Mouse (Mus musculus) CH12.LX (cell line): ENCODE data around the gene Osbpl5. TPM values are rescaled to one million over a fixed set of nuclear protein-coding genes. Genes with fewer than 3 reads are reported as not detected.

Source experiments
- DNase-seq: peaks from one replicate; pipeline ENCODE4 v3.0.0-alpha.2; 2013; ENCODE audit errors: extremely low read depth
- H3K27ac ChIP-seq: 2 replicates; pipeline ENCODE4 v1.5.1; 2012; ENCODE audit warnings: low read depth, mild to moderate bottlenecking, control low read depth, moderate library complexity; ENCODE audit not compliant: insufficient read depth
- H3K27me3 ChIP-seq: replicated peaks from 2 replicates; pipeline ENCODE3; 2012; ENCODE audit warnings: inconsistent platforms
- H3K36me3 ChIP-seq, 2 experiments: replicated peaks in 1 of 2; 2 replicates each; pipeline versions ENCODE3 to v1.6.1; 2012; ENCODE audit warnings: inconsistent platforms in 1 of 2, low read length in 1 of 2, mild to moderate bottlenecking in 1 of 2, mixed read lengths in 1 of 2, moderate library complexity in 1 of 2; ENCODE audit not compliant: control insufficient read depth in 1 of 2, insufficient read depth in 1 of 2
- H3K4me1 ChIP-seq, 2 experiments: 2 replicates each; pipeline ENCODE4 v1.6.1; 2012; ENCODE audit warnings: inconsistent platforms in 1 of 2, moderate library complexity in 1 of 2; ENCODE audit not compliant: insufficient read depth in 2 of 2, control insufficient read depth in 1 of 2
- H3K4me2 ChIP-seq: 2 replicates; pipeline ENCODE4 v1.6.1; 2012; ENCODE audit warnings: low read depth, mild to moderate bottlenecking, control low read depth; ENCODE audit not compliant: poor library complexity, insufficient read depth, severe bottlenecking
- H3K4me3 ChIP-seq, 3 experiments: fragments of 150-350 bp in 1 of 3; sonication (generic) in 1 of 3; replicated peaks in 1 of 3; 2 replicates each; pipeline versions ENCODE3 to v1.5.1; 2011 to 2012; ENCODE audit warnings: low read depth in 2 of 3, low read length in 2 of 3, mild to moderate bottlenecking in 2 of 3, moderate library complexity in 2 of 3, control low read depth in 1 of 3, improper control_type of control experiment in 1 of 3, inconsistent platforms in 1 of 3, mixed read lengths in 1 of 3; ENCODE audit not compliant: poor library complexity in 1 of 3
- H3K79me2 ChIP-seq: replicated peaks from 2 replicates; pipeline ENCODE4 v1.6.1; 2012; ENCODE audit warnings: mild to moderate bottlenecking, moderate library complexity; ENCODE audit not compliant: control insufficient read depth, poor library complexity, insufficient read depth, severe bottlenecking; ENCODE audit errors: extremely low read depth
- H3K9ac ChIP-seq: 2 replicates; pipeline ENCODE4 v1.6.1; 2012; ENCODE audit warnings: low read depth, mild to moderate bottlenecking, control low read depth, moderate library complexity; ENCODE audit not compliant: insufficient read depth
- H3K9me3 ChIP-seq: replicated peaks from 2 replicates; pipeline ENCODE3; 2012; ENCODE audit warnings: low read length, inconsistent platforms, mixed read lengths
- BHLHE40 ChIP-seq: IDR thresholded peaks from 2 replicates; pipeline ENCODE4 v1.6.1; 2011; ENCODE audit warnings: mild to moderate bottlenecking, low read depth, low read length, improper control_type of control experiment
- CHD2 ChIP-seq: IDR thresholded peaks from 2 replicates; pipeline ENCODE4 v1.6.1; 2011; ENCODE audit warnings: low read length, improper control_type of control experiment
- CTCF ChIP-seq, 2 experiments: IDR thresholded peaks in 1 of 2; conservative IDR thresholded peaks in 1 of 2; 2 replicates each; pipeline ENCODE4 v1.5.1; 2011 to 2012; ENCODE audit warnings: low read depth in 2 of 2, low read length in 2 of 2, improper control_type of control experiment in 1 of 2, inconsistent platforms in 1 of 2, mild to moderate bottlenecking in 1 of 2, moderate library complexity in 1 of 2
- ELF1 ChIP-seq: IDR thresholded peaks from 2 replicates; pipeline ENCODE4 v1.6.1; 2014; ENCODE audit warnings: low read depth, mild to moderate bottlenecking, inconsistent platforms, low read length, improper control_type of control experiment
- IRF4 ChIP-seq: IDR thresholded peaks from 2 replicates; pipeline ENCODE4 v1.6.1; 2014; ENCODE audit warnings: low read depth, mild to moderate bottlenecking, inconsistent platforms, low read length, improper control_type of control experiment
- JUN ChIP-seq: IDR thresholded peaks from 2 replicates; pipeline ENCODE4 v1.6.1; 2011; ENCODE audit warnings: low read depth, mild to moderate bottlenecking, low read length, improper control_type of control experiment, moderate library complexity; ENCODE audit not compliant: insufficient read depth
- JUND ChIP-seq: conservative IDR thresholded peaks from 2 replicates; pipeline ENCODE4 v1.6.1; 2011; ENCODE audit warnings: low read depth, low read length, improper control_type of control experiment
- MAX ChIP-seq: IDR thresholded peaks from 2 replicates; pipeline ENCODE4 v1.6.1; 2011; ENCODE audit warnings: low read length, improper control_type of control experiment
- MAZ ChIP-seq: IDR thresholded peaks from 2 replicates; pipeline ENCODE4 v1.6.1; 2012; ENCODE audit warnings: low read depth, mild to moderate bottlenecking, inconsistent platforms, low read length, improper control_type of control experiment, moderate library complexity
- MEF2A ChIP-seq: IDR thresholded peaks from 2 replicates; pipeline ENCODE4 v1.6.1; 2014; ENCODE audit warnings: low read depth, mild to moderate bottlenecking, inconsistent platforms, low read length, improper control_type of control experiment, borderline replicate concordance
- MXI1 ChIP-seq: IDR thresholded peaks from 2 replicates; pipeline ENCODE4 v1.6.1; 2011; ENCODE audit warnings: mild to moderate bottlenecking, low read depth, low read length, improper control_type of control experiment
- NELFE ChIP-seq: IDR thresholded peaks from 2 replicates; pipeline ENCODE4 v1.6.1; 2011; ENCODE audit warnings: low read depth, low read length, improper control_type of control experiment
- NRF1 ChIP-seq: IDR thresholded peaks from 2 replicates; pipeline ENCODE4 v1.6.1; 2014; ENCODE audit warnings: low read depth, mild to moderate bottlenecking, inconsistent platforms, low read length, improper control_type of control experiment, moderate library complexity
- POLR2A ChIP-seq: IDR thresholded peaks from 2 replicates; pipeline ENCODE4 v1.6.1; 2011; ENCODE audit warnings: low read depth, mild to moderate bottlenecking, improper control_type of control experiment, low read length
- POLR2AphosphoS2 ChIP-seq: IDR thresholded peaks from 2 replicates; pipeline ENCODE4 v1.6.1; 2011; ENCODE audit warnings: low read depth, low read length, improper control_type of control experiment
- RAD21 ChIP-seq: IDR thresholded peaks from 2 replicates; pipeline ENCODE4 v1.6.1; 2011; ENCODE audit warnings: low read depth, mild to moderate bottlenecking, low read length, improper control_type of control experiment, moderate library complexity
- RCOR1 ChIP-seq: conservative IDR thresholded peaks from 2 replicates; pipeline ENCODE4 v1.6.1; 2012; ENCODE audit warnings: low read depth, mild to moderate bottlenecking, inconsistent platforms, low read length, improper control_type of control experiment
- SIN3A ChIP-seq: IDR thresholded peaks from 2 replicates; pipeline ENCODE4 v1.6.1; 2012; ENCODE audit warnings: low read length, improper control_type of control experiment, inconsistent platforms
- SMC3 ChIP-seq: IDR thresholded peaks from 2 replicates; pipeline ENCODE4 v1.6.1; 2011; ENCODE audit warnings: low read depth, low read length, improper control_type of control experiment
- TBP ChIP-seq: conservative IDR thresholded peaks from 2 replicates; pipeline ENCODE4 v1.6.1; 2011; ENCODE audit warnings: low read depth, low read length, improper control_type of control experiment
- TCF12 ChIP-seq: IDR thresholded peaks from 2 replicates; pipeline ENCODE4 v1.6.1; 2014; ENCODE audit warnings: low read depth, mild to moderate bottlenecking, inconsistent platforms, low read length, improper control_type of control experiment
- UBTF ChIP-seq: IDR thresholded peaks from 2 replicates; pipeline ENCODE4 v1.6.1; 2012; ENCODE audit warnings: low read depth, mild to moderate bottlenecking, inconsistent platforms, low read length, improper control_type of control experiment, moderate library complexity
- ZC3H11A ChIP-seq: IDR thresholded peaks from 2 replicates; pipeline ENCODE4 v1.6.1; 2012; ENCODE audit warnings: low read depth, mild to moderate bottlenecking, inconsistent platforms, low read length, improper control_type of control experiment
- ZKSCAN1 ChIP-seq: IDR thresholded peaks from 2 replicates; pipeline ENCODE4 v1.6.1; 2012; ENCODE audit warnings: low read depth, inconsistent platforms, low read length, improper control_type of control experiment, borderline replicate concordance
- ZNF384 ChIP-seq: IDR thresholded peaks from 2 replicates; pipeline ENCODE4 v1.6.1; 2012; ENCODE audit warnings: low read depth, low read length, improper control_type of control experiment, inconsistent platforms
- dilution Hi-C: fragments of 300-500 bp; cut with MboI; formaldehyde crosslinking; loops from 2 replicates; pipeline ENCODE4 v1.14.3; 2020; ENCODE audit warnings: low sequenced_read_pairs; ENCODE audit not compliant: extremely low pct_unique_long_range_greater_than_20kb, extremely low pct_ligation_motif_present
- in situ Hi-C: fragments of 300-500 bp; cut with MboI; formaldehyde crosslinking; loops from 3 replicates; pipeline ENCODE4 v1.14.3; 2019; ENCODE audit warnings: low sequenced_read_pairs, low pct_ligation_motif_present, low pct_unique_long_range_greater_than_20kb, mixed read lengths
- polyA plus RNA-seq: library from polyadenylated mRNA; unstranded; fragments of >175 nt; gene quantifications from 2 replicates; pipeline ENCODE4 v1.2.1, GENCODE M21; 2012; ENCODE audit warnings: low read depth; ENCODE audit not compliant: insufficient read length
- total RNA-seq, 2 experiments: library from RNA; depleted of rRNA; stranded (reverse); fragments of 300-350 nt in 1 of 2; fragments of >200 nt in 1 of 2; gene quantifications; 2 replicates each; pipeline ENCODE4 v1.2.3; 2012 to 2014

Gene Osbpl5
- total and polyA plus RNA-seq, 3 experiments = 1.1 to 2.2 (median 1.7) TPM

DNA sequence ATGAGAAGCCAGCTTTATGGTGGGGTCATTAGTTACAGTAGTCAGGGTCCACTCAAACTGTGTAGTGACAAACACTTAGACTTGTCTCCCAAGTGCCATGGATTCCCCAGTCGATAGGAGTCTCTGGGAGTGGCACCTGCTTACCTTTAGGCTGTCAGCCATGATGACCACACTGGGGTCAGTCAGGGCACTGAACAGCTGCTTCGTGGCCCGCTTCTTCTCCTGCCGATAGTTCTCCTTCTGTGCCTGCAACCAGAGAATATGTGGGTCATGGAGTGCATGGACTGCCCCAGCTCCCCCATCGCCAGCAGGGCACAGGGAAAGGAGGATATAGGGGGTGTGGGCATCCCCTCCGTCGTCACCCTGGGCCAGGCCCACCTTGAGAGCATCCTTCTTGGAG lies 47.4 kb downstream of the Osbpl5 start (continued):
- no peak for TF ChIP-seq ZC3H11A

DNA sequence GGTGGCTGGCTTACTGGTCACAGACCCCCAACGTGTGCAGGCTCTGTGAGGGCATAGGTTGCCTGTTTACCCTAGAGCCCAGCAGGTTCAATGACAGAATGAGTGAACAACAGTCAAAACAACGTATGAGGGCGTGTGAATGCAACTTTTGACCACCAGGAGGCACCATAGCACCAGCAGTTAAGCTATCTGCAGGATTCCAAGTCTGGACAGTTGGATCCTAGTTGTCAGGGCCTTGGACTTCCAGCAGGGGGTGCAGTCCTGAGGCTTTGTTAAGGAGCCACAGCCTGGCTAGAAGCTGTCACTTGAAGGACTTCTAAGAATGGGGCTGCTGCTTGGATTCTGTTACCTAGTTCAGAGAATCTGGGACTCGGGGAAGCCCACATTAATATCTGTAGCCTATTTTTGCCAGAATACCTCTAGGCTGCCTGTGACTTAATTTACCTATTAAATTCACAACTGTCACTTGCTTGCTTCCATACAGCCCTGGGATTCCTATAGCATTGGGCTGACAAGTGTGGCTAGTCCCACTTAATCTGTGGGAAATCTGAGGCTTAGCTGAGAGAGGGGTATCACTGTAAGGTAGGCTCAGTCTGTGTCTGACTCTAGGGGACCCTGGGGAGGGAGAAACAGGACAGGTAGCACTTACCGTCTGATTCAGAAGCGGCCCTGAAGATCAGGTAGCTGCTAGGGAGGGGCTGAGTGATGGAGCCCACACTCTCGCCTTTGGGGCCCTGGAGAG lies 49.9 kb downstream of the Osbpl5 start:
- DNase-seq = peak; percentile 91
- dilution Hi-C loops (no loop called here), in situ Hi-C loops (loop anchor here (5.0 kb wide), 1 partner anchor 45 kb away; no protein-coding TSS in a partner anchor)
- H3K9me3 ChIP-seq = no peaks in the 10 kb centered on the region
- H3K4me1 ChIP-seq = peaks cover 6 to 9% of the 10 kb centered on the region in 2 experiments
- H3K27me3 ChIP-seq = peaks cover 5% of the 10 kb centered on the region
- H3K36me3 ChIP-seq = peaks cover 0 to 22% of the 10 kb centered on the region in 2 experiments
- H3K79me2 ChIP-seq = no peaks in the 10 kb centered on the region
- H3K9ac ChIP-seq = no peak overlapping the region
- no peak overlapping the region for H3K4me2 ChIP-seq
- no peak overlapping the region for H3K4me3 ChIP-seq
- TF ChIP-seq JUND = peak; percentile 39; the same call in 1 of the 2 replicates
- TF ChIP-seq IRF4 = peak; percentile 30; the same call in 1 of the 2 replicates
- no peak for TF ChIP-seq CHD2
- peak; percentile 100 for TF ChIP-seq SMC3
- TF ChIP-seq RAD21 = peak; percentile 99
- TF ChIP-seq SIN3A = peak; percentile 72; the same call in 1 of the 2 replicates
- TF ChIP-seq ZNF384 = no peak
- TF ChIP-seq MAX = 0 out of 2 replicates have a peak, but pooled peaks have one; percentile 35
- TF ChIP-seq UBTF = no peak
- no peak for TF ChIP-seq JUN
- TF ChIP-seq CTCF (conservative IDR thresholded peaks at IDR 0.05 in 1 of 2, IDR thresholded peaks at IDR 0.05 in 1 of 2; ENCODE audit: low read depth in 2 of 2, low read length in 2 of 2) = peak; percentile 97 to 100
- TF ChIP-seq NELFE = peak; percentile 70; the same call in 1 of the 2 replicates
- TF ChIP-seq MEF2A = 0 out of 2 replicates have a peak, but pooled peaks have one; percentile 31
- TF ChIP-seq ZC3H11A = peak; percentile 96
- TF ChIP-seq TCF12 = 0 out of 2 replicates have a peak, but pooled peaks have one; percentile 16
- no peak overlapping the region for H3K27ac ChIP-seq

DNA sequence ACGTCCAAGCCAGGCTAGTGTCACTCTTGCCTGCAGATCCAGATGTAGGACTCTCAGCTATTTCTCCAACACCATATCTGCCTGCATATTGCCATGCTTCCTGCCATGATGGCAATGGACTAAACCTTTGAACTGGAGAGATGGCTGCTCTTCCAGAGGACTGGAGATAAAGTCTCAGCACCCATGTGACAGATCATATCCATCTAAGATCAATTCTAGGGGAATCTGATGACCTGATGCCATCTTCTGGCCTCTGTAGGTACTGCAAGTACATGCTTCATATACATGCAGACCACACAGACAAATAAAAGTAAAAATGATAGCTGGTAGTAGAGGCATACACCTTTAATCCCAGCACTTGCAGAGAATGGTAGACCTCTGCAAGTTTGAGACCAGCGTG lies 60.6 kb downstream of the Osbpl5 start:
- H3K4me2 ChIP-seq = no peak overlapping the region
- TF ChIP-seq ELF1 (no peak), NRF1 (no peak), TBP (no peak), MAZ (no peak), SMC3 (peak; percentile 84), POLR2AphosphoS2 (no peak), POLR2A (no peak), CTCF (conservative IDR thresholded peaks at IDR 0.05 in 1 of 2, IDR thresholded peaks at IDR 0.05 in 1 of 2; ENCODE audit: low read depth in 2 of 2, low read length in 2 of 2) (peak; percentile 33 to 83; a peak in 3 of 4 replicates), MAX (no peak), UBTF (no peak), BHLHE40 (no peak), TCF12 (no peak), RCOR1 (no peak), JUND (no peak), RAD21 (peak; percentile 86), MXI1 (no peak), ZC3H11A (peak; percentile 42; the same call in 1 of the 2 replicates), ZKSCAN1 (no peak)
- dilution Hi-C loops (no loop called here), in situ Hi-C loops (no loop called here)
- peak; percentile 55 for DNase-seq
- no peaks in the 10 kb centered on the region for H3K4me1 ChIP-seq
- H3K27ac ChIP-seq = no peak overlapping the region
- H3K79me2 ChIP-seq = no peaks in the 10 kb centered on the region
- peaks cover 2% of the 10 kb centered on the region for H3K9me3 ChIP-seq
- H3K27me3 ChIP-seq = peaks cover 7% of the 10 kb centered on the region
- H3K36me3 ChIP-seq = peaks cover 0 to 36% of the 10 kb centered on the region in 2 experiments
- H3K9ac ChIP-seq = no peak overlapping the region
- no peak overlapping the region for H3K4me3 ChIP-seq
